13 mouse cellular contexts compared by ENCODE assay signal in the genomic region with DNA sequence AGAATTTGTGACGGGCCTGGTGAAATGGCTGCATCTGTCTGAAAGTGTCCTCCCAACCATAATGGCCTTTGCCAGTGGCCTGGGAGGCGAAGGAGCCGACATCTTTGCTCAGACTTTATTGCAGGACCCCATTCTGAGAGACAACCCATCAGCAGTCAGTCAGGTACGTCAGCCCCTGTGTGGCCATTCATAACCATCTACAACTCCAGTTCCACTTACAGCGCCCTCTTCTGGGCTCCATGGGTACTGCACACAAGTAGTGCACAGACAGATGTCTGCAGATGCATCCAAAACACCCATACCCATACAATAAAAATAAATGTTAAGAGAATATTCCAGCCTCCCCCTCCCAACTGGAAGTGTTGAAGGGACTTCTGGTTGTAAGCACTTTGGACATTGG. TPM values are rescaled to one million over a fixed set of nuclear protein-coding genes. Genes with fewer than 3 reads are reported as not detected.
DNase-seq lines count a peak whose midpoint lies in the region; ATAC-seq and TF ChIP-seq lines count a peak whose summit lies in the region.
"Had no signal": no experiment of that assay in that cellular context is flagged by ENCODE, and none has a peak within 500 bp of the region (broad histone marks: within the 10 kb centered on the region; RNA-seq: fewer than 3 reads in every experiment).

No protein-coding gene starts in this region.

- H3K9ac ChIP-seq in stomach, postnatal 0 days (ENCODE audit: low read length), result no peak overlapping the region

- H3K36me3 ChIP-seq in E14TG2a.4 (ENCODE audit: insufficient read depth, low read length), result no peaks in the 10 kb centered on the region
- no peaks in the 10 kb centered on the region; the same call in 1 of the 2 replicates for H3K36me3 ChIP-seq in stomach, postnatal 0 days (ENCODE audit: control insufficient read depth, insufficient read depth, low read length)

- peak; percentile 47 for TF ChIP-seq CTCF in left cerebral cortex, adult 2 months (IDR thresholded peaks at IDR 0.05)
- peak; percentile 85 for TF ChIP-seq CTCF in E14TG2a.4 (conservative IDR thresholded peaks at IDR 0.05; ENCODE audit: low read length)
- peak; percentile 65 for TF ChIP-seq CTCF in stomach, postnatal 0 days (IDR thresholded peaks at IDR 0.05; ENCODE audit: low read depth)

- intact Hi-C loops in left cerebral cortex, adult 2 months (cut with DNase I), result loop anchor here (5.0 kb wide), 1 partner anchor 39 kb away; no protein-coding TSS in a partner anchor
- intact Hi-C loops in left cerebral cortex, postnatal 25 days (cut with DNase I), result loop anchor here (5.0 kb wide), 1 partner anchor 81 kb away; a partner anchor contains a TSS

- 77% methylated on average over 5 of the region's 5 CpGs for WGBS in stomach, postnatal 0 days

- peaks cover 30% of the 10 kb centered on the region for H3K4me1 ChIP-seq in E14TG2a.4 (replicated peaks; ENCODE audit: low read depth, low read length)
- no peaks in the 10 kb centered on the region for H3K4me1 ChIP-seq in stomach, postnatal 0 days (replicated peaks; ENCODE audit: control insufficient read depth, insufficient read depth)

- ATAC-seq in stomach, postnatal 0 days (ENCODE audit: low FRiP score, low TSS enrichment), result no peak

- H3K9me3 ChIP-seq in E14TG2a.4 (ENCODE audit: low read length), result no peaks in the 10 kb centered on the region
- H3K9me3 ChIP-seq in stomach, postnatal 0 days (ENCODE audit: control insufficient read depth, low read length), result no peaks in the 10 kb centered on the region

- TF ChIP-seq EP300 in stomach, postnatal 0 days (optimal IDR thresholded peaks at IDR 0.05), result no peak

- no peaks in the 10 kb centered on the region; the same call in 1 of the 2 replicates for H3K27me3 ChIP-seq in E14TG2a.4 (ENCODE audit: insufficient read depth, low read length)
- H3K27me3 ChIP-seq in stomach, postnatal 0 days (ENCODE audit: control insufficient read depth, insufficient read depth, low read length), result no peaks in the 10 kb centered on the region

- H3K4me2 ChIP-seq in stomach, postnatal 0 days (replicated peaks; ENCODE audit: low read depth), result no peak overlapping the region

- DNase-seq in left cerebral cortex, adult 2 months (ENCODE audit: extremely low spot score in 1 of 2, low spot score in 2 of 2), result no peak
- no peak for DNase-seq in left cerebral cortex, postnatal 25 days (ENCODE audit: low spot score in 2 of 2)
- peak; percentile 27 for DNase-seq in T-cell, adult 2 months (ENCODE audit: low spot score)
- DNase-seq in stomach, postnatal 0 days (ENCODE audit: low spot score), result no peak
- no peak for DNase-seq in frontal cortex, postnatal 25 days (ENCODE audit: low spot score in 2 of 2)
- DNase-seq in cerebellum, adult 11-12 months, result no peak

- H3K4me3 ChIP-seq in left cerebral cortex, adult 2 months, result no peak overlapping the region
- no peak overlapping the region for H3K4me3 ChIP-seq in E14TG2a.4 (replicated peaks; ENCODE audit: low read length)
- no peak overlapping the region for H3K4me3 ChIP-seq in stomach, postnatal 0 days (ENCODE audit: low read depth, low read length)

- H3K27ac ChIP-seq in left cerebral cortex, adult 2 months, result no peak overlapping the region
- no peak overlapping the region for H3K27ac ChIP-seq in stomach, postnatal 0 days (replicated peaks)
- H3K27ac ChIP-seq: macrophage had no signal

RNA-seq across cellular contexts. Expression of a gene that starts 23.7 kb away (rescaled TPM):
- 1 to 10 TPM; 2.0 to 3.7 TPM for total RNA-seq in left cerebral cortex, adult 2 months (2021)
- 1 to 10 TPM; 2.2 to 3.7 TPM for total RNA-seq in left cerebral cortex, postnatal 25 days (2021)
- 10.3 and 10.8 TPM in 2 replicates for polyA plus RNA-seq in stomach, postnatal 0 days (2015; fragmentation: Nextera tagmentation; extraction: Ambion mirVana)

RNA-seq across cellular contexts. Expression of a gene that starts 29.5 kb away (rescaled TPM):
- not detected for total RNA-seq in left cerebral cortex, adult 2 months (2021)
- not detected for total RNA-seq in left cerebral cortex, postnatal 25 days (2021)
- 17.6 and 24.8 TPM in 2 replicates for polyA plus RNA-seq in stomach, postnatal 0 days (2015; fragmentation: Nextera tagmentation; extraction: Ambion mirVana)
- total RNA-seq: gastrocnemius, adult 8-10 months; layer of hippocampus, postnatal 25 days; neutrophil, adult 5-6 weeks had no signal
- polyA plus RNA-seq: embryonic facial prominence, embryonic 14.5 days; hindbrain, embryonic 11.5 days; macrophage had no signal
